In the genomic region with DNA sequence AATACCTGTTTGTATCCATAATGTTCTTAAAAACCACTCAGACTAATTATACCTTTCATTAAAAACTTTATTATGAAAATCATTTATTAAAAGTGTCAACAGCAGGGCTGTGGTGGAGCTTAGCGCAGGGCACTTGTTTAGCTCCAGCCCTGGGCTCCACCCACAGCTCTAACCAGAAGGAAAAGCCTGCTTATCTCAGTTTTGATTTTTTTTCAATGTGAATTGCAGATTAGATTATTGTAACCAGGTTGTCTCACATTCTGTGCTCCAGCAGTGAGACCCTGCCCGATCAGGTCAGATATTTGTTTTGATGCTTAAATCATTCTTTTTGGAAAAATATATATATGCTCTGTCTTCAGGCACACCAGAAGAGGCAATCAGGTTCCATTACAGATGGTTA, we compare ENCODE assay signal across 28 mouse cellular contexts.
"Had no signal": no experiment of that assay in that cellular context is flagged by ENCODE, and none has a peak within 500 bp of the region (broad histone marks: within the 10 kb centered on the region; RNA-seq: fewer than 3 reads in every experiment).

No protein-coding gene starts in this region.

- H3K9ac ChIP-seq: embryonic facial prominence, embryonic 12.5 days; embryonic facial prominence, embryonic 13.5 days; embryonic facial prominence, embryonic 15.5 days; forebrain, embryonic 12.5 days; forebrain, embryonic 13.5 days; forebrain, embryonic 15.5 days; forebrain, postnatal 0 days had no signal

- H3K27ac ChIP-seq: embryonic facial prominence, embryonic 10.5 days; embryonic facial prominence, embryonic 12.5 days; embryonic facial prominence, embryonic 13.5 days; embryonic facial prominence, embryonic 15.5 days; forebrain, embryonic 12.5 days; forebrain, embryonic 13.5 days; forebrain, embryonic 15.5 days; gastrocnemius, adult 2 months had no signal

- DNase-seq: cerebellum, adult 2 months; cerebellum, adult 8-10 months; cerebellum, adult 9-10 months; cerebellum, adult 9-11 months; cerebellum, postnatal 10 days; cerebellum, postnatal 14 days; cerebellum, postnatal 25 days; cerebellum, postnatal 36 days; embryo, embryonic 11 days; forebrain, postnatal 0 days; gastrocnemius, adult 2 months; gastrocnemius, postnatal 10 days; gastrocnemius, postnatal 14 days; gastrocnemius, postnatal 25 days; gastrocnemius, postnatal 36 days; heart, adult 11 months; heart, adult 18-20 months had no signal

- H3K9me3 ChIP-seq: embryonic facial prominence, embryonic 10.5 days; embryonic facial prominence, embryonic 12.5 days; embryonic facial prominence, embryonic 13.5 days; embryonic facial prominence, embryonic 15.5 days; forebrain, embryonic 10.5 days; forebrain, embryonic 12.5 days; forebrain, embryonic 13.5 days; forebrain, embryonic 15.5 days had no signal

- H3K4me3 ChIP-seq: embryonic facial prominence, embryonic 10.5 days; embryonic facial prominence, embryonic 12.5 days; embryonic facial prominence, embryonic 13.5 days; embryonic facial prominence, embryonic 15.5 days; erythroblast, embryonic 14.5 days; forebrain, embryonic 10.5 days; forebrain, embryonic 12.5 days; forebrain, embryonic 13.5 days; forebrain, embryonic 15.5 days; gastrocnemius, adult 2 months had no signal

- H3K27me3 ChIP-seq: embryonic facial prominence, embryonic 12.5 days; embryonic facial prominence, embryonic 13.5 days; embryonic facial prominence, embryonic 15.5 days; forebrain, embryonic 12.5 days; forebrain, embryonic 13.5 days; forebrain, embryonic 15.5 days had no signal

- H3K4me2 ChIP-seq: embryonic facial prominence, embryonic 12.5 days; embryonic facial prominence, embryonic 13.5 days; embryonic facial prominence, embryonic 15.5 days; forebrain, embryonic 12.5 days; forebrain, embryonic 13.5 days; forebrain, embryonic 15.5 days had no signal

- H3K36me3 ChIP-seq: embryonic facial prominence, embryonic 10.5 days; embryonic facial prominence, embryonic 12.5 days; embryonic facial prominence, embryonic 13.5 days; embryonic facial prominence, embryonic 15.5 days; forebrain, embryonic 10.5 days; forebrain, embryonic 12.5 days; forebrain, embryonic 15.5 days had no signal

- ATAC-seq: forebrain, embryonic 13.5 days; forebrain, embryonic 14.5 days; forebrain, embryonic 15.5 days; forebrain, embryonic 16.5 days; forebrain, postnatal 0 days had no signal

- H3K4me1 ChIP-seq: embryonic facial prominence, embryonic 15.5 days; forebrain, embryonic 15.5 days had no signal
